Mouse (Mus musculus) spleen, postnatal 4 days (tissue): ENCODE measurements around the gene Oxct1.

ENCODE experiments used
- DNase-seq, 2 experiments: peaks; one replicate each; pipeline ENCODE4 v3.0.0; 2022; ENCODE audit warnings: low spot score in 2 of 2

Gene Oxct1

DNA sequence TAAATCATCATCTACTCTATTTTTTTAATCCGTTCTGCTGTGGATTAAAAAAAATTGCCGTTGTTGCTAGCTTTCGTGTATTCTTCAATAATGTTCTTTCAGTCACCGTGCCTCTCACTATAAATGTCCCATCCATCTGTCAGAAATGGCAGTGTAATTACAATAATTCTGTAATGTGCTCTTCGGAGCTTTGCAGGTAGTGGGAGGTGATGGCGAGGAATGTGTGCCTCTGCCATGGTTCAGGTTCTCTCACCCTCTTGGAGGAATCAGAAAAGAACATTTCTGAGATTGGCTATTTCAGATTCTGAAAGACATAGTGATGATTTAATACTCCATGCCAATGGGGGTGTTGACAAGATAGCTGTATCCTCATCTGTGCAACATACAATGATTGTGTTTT is 93.8 kb downstream of the Oxct1 start:
- no peak for DNase-seq

DNA sequence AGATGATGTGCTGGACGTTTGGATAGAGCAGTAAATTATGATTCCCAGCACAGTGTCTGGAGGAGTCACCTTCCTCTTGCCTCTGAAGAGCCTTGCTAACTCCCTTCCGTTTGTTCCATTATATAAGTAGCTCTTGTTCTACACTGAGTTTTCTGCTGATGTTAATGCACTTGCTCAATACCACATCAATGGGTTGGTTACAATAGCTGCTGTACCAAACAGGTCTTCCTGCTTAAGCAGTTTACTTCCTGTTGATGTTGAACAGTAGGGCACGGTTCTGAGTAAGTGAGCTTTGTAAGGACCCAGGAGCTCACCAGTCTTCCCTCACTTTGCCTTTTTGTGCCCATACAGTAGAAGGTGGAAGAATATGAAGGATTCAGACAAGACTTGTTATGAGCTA is 98.5 kb downstream of the Oxct1 start:
- no peak for DNase-seq

DNA sequence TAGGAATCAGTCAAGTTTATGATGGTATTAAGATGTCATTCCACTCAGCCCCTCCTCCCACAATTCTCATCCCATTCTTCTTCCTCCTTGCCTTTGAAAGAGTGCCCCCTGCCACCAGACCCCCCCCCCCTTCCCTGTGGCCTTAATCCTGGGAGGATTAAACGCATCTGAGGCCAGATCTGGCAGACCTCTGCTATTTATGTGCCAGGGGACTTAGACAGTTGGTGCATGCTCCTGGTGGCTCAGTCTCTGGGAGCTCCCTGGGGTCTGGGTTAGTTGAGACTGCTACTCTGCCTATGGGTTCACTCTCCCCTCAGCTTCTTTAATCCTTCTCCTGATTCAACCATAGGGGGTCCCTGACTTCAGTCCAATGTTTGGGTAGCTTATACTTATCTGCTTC is 112.3 kb downstream of the Oxct1 start:
- no peak for DNase-seq

DNA sequence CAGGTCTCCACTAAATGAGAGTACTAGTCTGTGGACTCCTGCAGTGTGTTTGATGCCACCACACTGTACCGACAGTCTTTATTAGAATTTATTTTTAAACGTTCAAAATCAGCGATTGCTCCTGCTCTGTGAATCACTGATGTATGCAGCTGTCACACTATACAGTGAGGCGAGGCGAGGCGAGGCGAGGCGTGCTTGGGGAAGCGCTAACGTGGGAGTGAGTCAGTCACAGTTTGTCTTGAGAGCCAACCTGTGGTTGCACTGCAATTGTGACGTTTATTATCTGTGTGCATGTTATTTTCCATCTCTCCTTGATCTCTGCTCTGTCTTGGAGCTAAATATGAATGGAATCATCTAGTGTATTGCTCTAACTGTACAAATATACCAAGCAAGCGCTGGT is 113.3 kb downstream of the Oxct1 start:
- DNase-seq = no peak

DNA sequence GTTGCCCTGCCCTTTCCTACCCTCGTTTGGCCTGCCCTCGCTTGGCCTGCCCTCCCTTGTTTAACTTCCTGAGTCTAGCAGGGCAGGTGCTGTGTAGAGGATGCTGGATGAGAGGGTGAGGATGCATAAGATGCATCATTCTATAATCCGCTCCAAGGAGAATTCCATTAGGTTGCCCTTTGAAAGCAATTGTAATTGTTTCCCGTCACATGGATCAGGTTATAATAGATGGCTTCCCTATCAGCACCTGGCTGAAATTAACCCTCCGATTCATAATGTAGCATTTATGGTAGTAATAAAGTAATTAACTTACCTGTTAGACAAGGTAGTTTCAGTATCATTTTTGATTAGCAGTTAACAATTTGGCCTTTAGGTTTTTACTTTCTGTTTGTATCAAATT is 119.2 kb downstream of the Oxct1 start:
- DNase-seq = no peak

DNA sequence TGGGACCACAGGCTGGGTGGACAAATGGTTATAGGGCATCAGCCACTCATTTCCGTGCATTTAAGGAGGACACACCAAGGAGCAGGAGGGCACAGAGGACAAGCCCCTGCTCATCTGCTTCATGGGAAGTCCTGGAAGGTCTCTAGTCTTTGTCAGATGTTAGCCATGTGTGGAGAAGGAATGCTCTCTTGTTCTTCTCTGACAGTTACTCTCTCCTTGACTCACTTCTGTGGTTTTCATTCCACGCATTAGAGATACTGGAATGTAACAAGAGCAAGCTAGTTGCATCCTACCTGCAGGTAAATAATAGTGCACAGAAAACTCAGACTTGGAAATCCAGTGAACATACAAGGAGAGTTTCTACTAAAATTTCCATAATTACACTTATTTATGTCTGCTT is 121.5 kb downstream of the Oxct1 start:
- no peak for DNase-seq

DNA sequence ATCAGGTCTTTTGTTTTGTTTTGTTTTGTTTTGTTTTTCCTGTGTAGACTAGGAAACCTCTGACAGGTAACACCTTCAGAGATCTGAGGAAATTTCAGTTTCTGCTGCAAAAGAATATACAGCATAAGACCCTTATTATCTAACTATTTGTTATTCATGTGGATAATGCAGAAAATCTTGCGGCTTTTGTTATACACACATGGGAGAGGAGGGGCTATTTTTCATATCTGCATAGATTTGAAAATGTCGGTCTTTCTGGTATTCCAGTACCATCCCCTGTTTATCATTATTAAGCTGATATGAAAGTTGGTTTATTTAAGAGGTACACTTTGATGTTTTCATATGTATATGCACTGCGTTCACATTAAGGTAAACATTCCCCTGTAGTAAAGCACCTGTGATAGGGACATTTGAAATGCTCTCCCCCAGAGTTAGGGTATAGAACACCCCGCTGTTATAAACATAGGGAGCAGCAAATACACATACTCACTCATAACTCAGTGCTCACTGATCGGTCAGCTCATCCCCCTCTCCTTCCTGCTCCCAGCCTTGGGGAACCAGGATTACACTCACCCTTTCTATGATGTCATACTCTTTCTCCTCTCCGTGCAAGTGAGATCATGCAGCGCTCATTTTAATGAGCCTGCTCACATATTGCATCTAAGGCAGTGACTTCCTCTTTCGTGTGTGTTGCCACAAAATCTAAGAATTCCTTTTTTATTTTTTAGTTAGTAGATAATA is 122.6 kb downstream of the Oxct1 start:
- no peak for DNase-seq

DNA sequence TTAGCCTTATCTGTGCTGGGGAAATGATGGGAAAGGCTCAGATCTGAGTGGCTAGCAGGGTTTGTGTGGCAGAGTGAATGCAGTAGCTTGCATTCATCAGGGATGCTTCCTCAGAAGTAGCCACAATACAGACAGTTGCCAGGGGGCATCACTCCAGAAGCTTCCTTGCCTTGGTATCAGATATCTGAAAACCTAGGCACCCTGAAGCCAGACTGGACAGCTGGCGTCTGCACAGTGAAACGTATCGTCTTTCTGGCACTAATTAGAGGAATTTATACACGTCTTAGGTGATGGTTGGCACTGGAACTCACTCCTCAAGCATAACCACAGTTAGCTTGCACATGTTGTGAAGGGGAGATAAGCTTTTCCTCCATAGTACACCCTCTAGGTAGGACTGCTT is 128.5 kb downstream of the Oxct1 start:
- DNase-seq = no peak

DNA sequence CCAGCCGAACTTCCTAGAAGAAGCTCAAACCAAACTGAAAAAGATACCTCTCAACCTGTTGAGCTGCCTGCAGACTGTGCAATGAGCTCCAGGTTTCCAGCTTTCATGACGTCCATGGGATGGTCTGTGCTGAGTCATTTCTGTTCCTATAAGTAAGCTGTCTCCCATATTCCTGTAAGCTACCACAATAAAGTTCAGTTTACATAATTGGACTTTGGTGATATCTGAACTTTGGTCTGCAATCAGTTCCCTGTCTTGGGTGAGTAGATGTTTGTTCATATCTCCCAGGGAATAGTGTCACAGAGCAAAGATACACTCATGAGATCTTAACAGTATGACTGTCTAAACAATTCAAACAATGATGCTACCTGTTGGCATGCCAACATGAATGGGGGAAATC is 141.8 kb downstream of the Oxct1 start:
- no peak for DNase-seq

DNA sequence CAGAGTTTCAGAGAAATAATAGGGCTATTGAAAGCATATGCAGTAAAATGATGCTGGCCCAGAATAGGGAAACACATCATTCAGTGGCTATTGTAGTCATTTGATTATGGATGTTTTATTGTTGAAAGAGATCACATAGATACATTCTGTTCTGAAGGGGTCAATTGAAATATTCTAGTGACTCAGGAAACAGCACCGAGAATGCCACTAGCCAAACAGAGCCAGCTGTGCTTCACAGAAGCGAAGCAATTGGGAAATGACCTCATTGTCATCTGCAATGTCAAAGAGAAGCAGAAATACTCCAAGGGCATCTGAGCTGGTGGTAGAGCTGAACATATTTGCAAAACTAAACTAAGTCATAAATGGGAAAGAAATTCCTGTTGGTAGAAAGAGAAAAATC is 145.4 kb downstream of the Oxct1 start:
- DNase-seq = no peak

DNA sequence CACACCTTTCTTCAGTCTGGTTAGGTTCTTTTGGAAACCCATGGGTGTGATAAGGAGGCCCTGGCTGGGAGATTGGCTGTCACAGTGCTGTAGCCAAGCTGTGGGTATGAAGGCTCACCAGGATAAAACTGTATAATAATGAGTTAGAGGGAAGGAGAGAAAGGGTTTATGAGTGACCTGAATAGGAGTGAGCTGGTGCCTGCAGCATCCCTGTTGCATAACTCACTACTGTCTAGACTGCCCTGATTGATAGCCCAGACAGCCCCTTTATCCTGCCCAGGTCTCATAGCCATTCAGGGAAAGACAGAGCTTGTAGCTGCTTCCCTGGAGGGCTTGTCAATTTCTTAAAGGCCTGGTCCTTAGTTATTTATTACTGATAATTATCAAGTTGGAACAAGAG is 171.7 kb downstream of the Oxct1 start:
- no peak for DNase-seq
